Mouse (Mus musculus) G1E (cell line): ENCODE data around the gene Atg7.

Source experiments
- CTCF ChIP-seq: IDR thresholded peaks from 2 replicates; pipeline ENCODE4 v1.5.1; 2012; ENCODE audit warnings: low read depth, low read length, inconsistent platforms, mixed read lengths
- GATA1 ChIP-seq: IDR thresholded peaks from 2 replicates; pipeline ENCODE4 v1.6.1; 2012; ENCODE audit warnings: borderline replicate concordance, low read length, inconsistent platforms, mixed read lengths
- GATA2 ChIP-seq: IDR thresholded peaks from 2 replicates; pipeline ENCODE4 v1.6.1; 2012; ENCODE audit warnings: low read depth, low read length, inconsistent platforms, borderline replicate concordance
- POLR2AphosphoS5 ChIP-seq: IDR thresholded peaks from 2 replicates; pipeline ENCODE4 v1.6.1; 2012; ENCODE audit warnings: low read depth, low read length, inconsistent platforms; ENCODE audit not compliant: insufficient replicate concordance
- TAL1 ChIP-seq: conservative IDR thresholded peaks from 2 replicates; pipeline ENCODE4 v1.6.1; 2012; ENCODE audit warnings: low read depth, low read length, inconsistent platforms, mixed read lengths

GRCm38 (mm10) chr6:114812322-114812721, 169.4 kb downstream of the Atg7 start:
- TF ChIP-seq CTCF (no peak), GATA1 (no peak), POLR2AphosphoS5 (no peak), TAL1 (no peak), GATA2 (no peak)
